Mouse (Mus musculus) MEL (cell line): Measurements from ENCODE around the gene Fmo6.

Experiments used
- CTCF ChIP-seq, 3 experiments: IDR thresholded peaks in 2 of 3; conservative IDR thresholded peaks in 1 of 3; 2 replicates each; pipeline ENCODE4 v1.5.1; 2011 to 2012; ENCODE audit warnings: low read length in 3 of 3, low read depth in 2 of 3, mild to moderate bottlenecking in 2 of 3, improper control_type of control experiment in 1 of 3, inconsistent platforms in 1 of 3, mixed read lengths in 1 of 3, moderate library complexity in 1 of 3; ENCODE audit not compliant: control insufficient read depth in 1 of 3, insufficient read depth in 1 of 3, poor library complexity in 1 of 3, severe bottlenecking in 1 of 3
- ETS1 ChIP-seq: IDR thresholded peaks from 2 replicates; pipeline ENCODE4 v1.6.1; 2012; ENCODE audit warnings: low read depth, mild to moderate bottlenecking, inconsistent platforms, low read length, improper control_type of control experiment, moderate library complexity
- POLR2A ChIP-seq, 2 experiments: IDR thresholded peaks; 2 replicates each; pipeline ENCODE4 v1.6.1; 2011 to 2012; ENCODE audit warnings: low read length in 2 of 2, mild to moderate bottlenecking in 2 of 2, control low read depth in 1 of 2, improper control_type of control experiment in 1 of 2, low read depth in 1 of 2, moderate library complexity in 1 of 2; ENCODE audit not compliant: control insufficient read depth in 1 of 2, insufficient read depth in 1 of 2, poor library complexity in 1 of 2
- TAL1 ChIP-seq: IDR thresholded peaks from 2 replicates; pipeline ENCODE4 v1.6.1; 2012; ENCODE audit warnings: mild to moderate bottlenecking, inconsistent platforms, low read length, moderate library complexity, mixed read lengths
- USF1 ChIP-seq: IDR thresholded peaks from 2 replicates; pipeline ENCODE4 v1.6.1; 2014; ENCODE audit warnings: low read depth, mild to moderate bottlenecking, inconsistent platforms, low read length, improper control_type of control experiment, moderate library complexity
- ZC3H11A ChIP-seq: IDR thresholded peaks from 2 replicates; pipeline ENCODE4 v1.6.1; 2012; ENCODE audit warnings: low read depth, mild to moderate bottlenecking, inconsistent platforms, low read length, improper control_type of control experiment

DNA sequence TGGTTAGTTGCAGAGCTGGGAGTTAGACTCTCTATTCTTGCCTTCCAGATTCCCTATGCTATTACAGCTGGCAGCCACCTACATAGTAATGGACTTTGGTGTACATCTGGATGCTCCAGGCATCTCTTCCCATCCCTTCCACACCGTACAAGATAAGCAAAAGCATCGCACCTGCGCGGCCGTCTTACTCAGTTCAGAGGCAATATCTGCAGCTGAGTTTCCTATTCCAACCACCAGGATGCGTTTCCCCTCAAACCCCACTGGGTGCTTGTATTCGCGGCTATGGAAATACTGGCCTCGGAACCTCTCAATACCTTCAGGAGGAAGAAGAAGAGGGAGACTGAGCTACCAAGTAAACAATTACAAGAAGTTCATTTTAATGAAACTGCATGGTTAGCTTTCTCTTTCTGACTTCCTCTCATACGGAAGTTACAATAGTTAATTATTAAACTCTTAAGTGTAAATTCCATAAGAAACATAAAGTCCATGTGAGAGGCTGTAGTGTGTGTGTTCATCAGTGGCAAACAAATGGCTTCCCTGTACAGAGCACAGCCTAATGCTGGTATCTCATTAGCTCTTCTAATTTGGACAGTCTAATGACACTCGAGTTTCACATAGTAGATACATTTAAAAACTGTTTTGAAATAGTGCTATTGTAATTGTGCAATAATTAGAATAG lies 51.0 kb downstream of the Fmo6 start:
- no peak for TF ChIP-seq USF1
- no peak for TF ChIP-seq ZC3H11A
- no peak for TF ChIP-seq POLR2A (IDR thresholded peaks at IDR 0.05; ENCODE audit: control insufficient read depth in 1 of 2, insufficient read depth in 1 of 2, low read depth in 1 of 2, low read length in 2 of 2, poor library complexity in 1 of 2)
- TF ChIP-seq CTCF (IDR thresholded peaks at IDR 0.05 in 2 of 3, conservative IDR thresholded peaks at IDR 0.05 in 1 of 3; ENCODE audit: control insufficient read depth in 1 of 3, insufficient read depth in 1 of 3, low read depth in 2 of 3, low read length in 3 of 3, poor library complexity in 1 of 3, severe bottlenecking in 1 of 3) = no peak
- TF ChIP-seq ETS1 = no peak
- TF ChIP-seq TAL1 = no peak
